Mouse (Mus musculus) lung, postnatal 0 days (tissue): ENCODE results near the gene Gm4871. TPM values are rescaled to one million over a fixed set of nuclear protein-coding genes. Genes with fewer than 3 reads are reported as not detected.
"Not testable (repeated sequence)": the region's sequence is repeated elsewhere in the genome, so short reads cannot be mapped to it uniquely, and the experiment has no call there.

Experiments
- ATAC-seq: fragments of 200-750 bp; cut with Nextera tagmentation; 2 replicates; pipeline ENCODE4 v1.8.0; 2017; ENCODE audit warnings: moderate library complexity
- DNase-seq: peaks from one replicate; pipeline ENCODE4 v3.0.0-alpha.2; 2016; ENCODE audit warnings: low spot score
- H3K27ac ChIP-seq: fragments of 300-500 bp; sonication (generic); 2 replicates; pipeline ENCODE4 v1.5.1; 2014; ENCODE audit warnings: antibody characterized with exemption, mild to moderate bottlenecking, low read length, mixed read lengths
- H3K27me3 ChIP-seq: fragments of 300-500 bp; sonication (generic); replicated peaks from 2 replicates; pipeline ENCODE4 v1.6.1; 2014; ENCODE audit warnings: low read length, mixed read lengths; ENCODE audit not compliant: insufficient read depth
- H3K36me3 ChIP-seq: fragments of 300-500 bp; sonication (generic); 2 replicates; pipeline ENCODE4 v1.6.1; 2014; ENCODE audit warnings: low read length, mixed read lengths; ENCODE audit not compliant: insufficient read depth
- H3K4me1 ChIP-seq: fragments of 300-500 bp; sonication (generic); 2 replicates; pipeline ENCODE4 v1.6.1; 2014; ENCODE audit warnings: antibody characterized with exemption, low read depth, low read length, mixed read lengths; ENCODE audit not compliant: insufficient read depth
- H3K4me2 ChIP-seq: fragments of 300-500 bp; sonication (generic); replicated peaks from 2 replicates; pipeline ENCODE4 v1.6.1; 2014; ENCODE audit warnings: low read depth, mild to moderate bottlenecking, low read length, moderate library complexity, mixed read lengths
- H3K4me3 ChIP-seq: fragments of 300-500 bp; sonication (generic); 2 replicates; pipeline ENCODE4 v1.5.1; 2014; ENCODE audit warnings: low read depth, low read length
- H3K9ac ChIP-seq: fragments of 300-500 bp; sonication (generic); replicated peaks from 2 replicates; pipeline ENCODE4 v1.6.1; 2014; ENCODE audit warnings: low read depth, mild to moderate bottlenecking
- H3K9me3 ChIP-seq: fragments of 300-500 bp; sonication (generic); 2 replicates; pipeline ENCODE4 v1.6.1; 2016; ENCODE audit warnings: low read length, mixed read lengths
- CTCF ChIP-seq: IDR thresholded peaks from 2 replicates; pipeline ENCODE4 v1.5.1; 2016; ENCODE audit warnings: antibody characterized with exemption, mild to moderate bottlenecking
- EP300 ChIP-seq: IDR thresholded peaks from 2 replicates; pipeline ENCODE4 v1.6.1; 2016; ENCODE audit warnings: antibody characterized with exemption, mild to moderate bottlenecking, control low read depth
- WGBS: fragments of 180-500 bp; shearing (Covaris S2); extraction: QIAGEN DNeasy Blood & Tissue Kit; methylation state at CpG from one replicate; pipeline ENCODE4 v1.1.7; 2014; 5-methylcytosine and 5-hydroxymethylcytosine counted together
- polyA plus RNA-seq: library from polyadenylated mRNA; unstranded; fragments of >200 nt; fragmentation: Nextera tagmentation; extraction: Ambion mirVana; gene quantifications from 2 replicates; pipeline ENCODE4 v1.2.1, GENCODE M21; 2015

Gm4871 gene
- polyA plus RNA-seq, 1 experiment from 2014 or later: not detected

DNA sequence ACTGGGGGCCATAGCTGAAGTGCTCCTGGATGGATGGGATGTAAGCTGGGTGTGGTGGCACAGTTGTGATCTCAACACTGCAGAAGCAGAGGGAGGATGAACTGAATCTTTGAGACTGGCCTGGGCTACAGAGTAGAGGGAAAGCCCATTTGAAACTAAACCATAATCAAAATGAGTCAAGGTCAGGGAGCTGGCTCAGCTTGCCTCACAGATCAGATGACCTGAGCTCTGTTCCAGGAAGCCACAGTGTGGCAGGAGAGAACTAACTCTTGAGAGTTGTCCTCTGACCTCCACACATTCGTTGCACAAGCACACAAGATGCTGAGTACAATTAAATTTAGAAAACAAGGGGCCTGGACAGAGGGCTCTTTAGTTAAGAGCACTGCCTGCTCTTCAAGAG, 12.3 kb downstream of the Gm4871 start:
- not testable (repeated sequence) for H3K4me3 ChIP-seq, DNase-seq, H3K4me2 ChIP-seq, H3K9ac ChIP-seq, H3K9me3 ChIP-seq, ATAC-seq, H3K4me1 ChIP-seq, H3K27me3 ChIP-seq, H3K27ac ChIP-seq, H3K36me3 ChIP-seq
- 0% methylated on average over 1 of the region's 1 CpGs for WGBS

DNA sequence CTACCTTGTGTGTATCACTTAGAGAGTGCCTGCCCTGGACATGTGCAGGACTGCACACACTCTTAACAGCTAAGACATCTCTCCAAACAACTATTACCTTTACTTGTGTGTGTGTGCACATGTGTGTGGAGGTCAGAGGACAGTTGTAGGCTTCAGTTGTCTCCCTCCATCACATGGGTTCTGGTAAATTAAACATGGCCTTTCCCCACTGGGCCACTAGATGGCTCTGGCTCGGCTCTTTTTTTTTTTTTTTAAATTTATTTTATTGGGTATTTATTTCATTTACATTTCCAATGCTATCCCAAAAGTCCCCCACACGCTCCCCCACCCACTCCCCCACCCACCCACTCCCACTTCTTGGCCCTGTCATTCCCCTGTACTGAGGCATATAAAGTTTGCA, 15.8 kb downstream of the Gm4871 start:
- H3K27me3 ChIP-seq, H3K27ac ChIP-seq, H3K4me3 ChIP-seq, H3K9ac ChIP-seq, H3K9me3 ChIP-seq, H3K4me2 ChIP-seq, H3K36me3 ChIP-seq, ATAC-seq, H3K4me1 ChIP-seq, DNase-seq: not testable (repeated sequence)
- 0 out of 2 replicates have a peak, but pooled peaks have one; percentile 6 for TF ChIP-seq CTCF
- WGBS: 6% methylated on average over 2 of the region's 2 CpGs

DNA sequence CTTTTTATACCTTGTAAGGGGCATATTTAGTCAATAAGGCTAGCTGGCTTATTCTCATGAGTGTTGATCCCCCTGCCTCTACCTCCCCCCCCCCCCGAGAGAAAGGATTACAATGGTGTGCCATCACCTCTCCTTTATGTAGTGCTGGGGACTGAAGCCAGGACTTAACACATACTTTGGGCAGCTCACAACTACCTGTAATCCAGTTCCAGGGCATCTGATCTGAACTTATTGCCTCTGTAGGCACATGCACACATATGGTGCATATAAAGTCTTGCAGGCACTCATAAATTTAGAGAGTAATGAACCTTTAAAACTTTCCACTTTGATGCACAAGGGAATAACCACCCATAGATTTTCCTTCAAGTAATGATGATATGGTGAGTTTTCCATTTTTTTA, 18.3 kb downstream of the Gm4871 start:
- no peak overlapping the region for H3K9ac ChIP-seq
- ATAC-seq (no peak), DNase-seq (no peak)
- H3K4me1 ChIP-seq: no peaks in the 10 kb centered on the region
- H3K4me2 ChIP-seq: no peak overlapping the region
- no peak overlapping the region for H3K27ac ChIP-seq
- H3K36me3 ChIP-seq: no peaks in the 10 kb centered on the region
- H3K9me3 ChIP-seq: no peaks in the 10 kb centered on the region
- 69% methylated on average over 1 of the region's 1 CpGs for WGBS
- no peak for TF ChIP-seq EP300
- no peak for TF ChIP-seq CTCF
- no peak overlapping the region for H3K4me3 ChIP-seq
- no peaks in the 10 kb centered on the region for H3K27me3 ChIP-seq

DNA sequence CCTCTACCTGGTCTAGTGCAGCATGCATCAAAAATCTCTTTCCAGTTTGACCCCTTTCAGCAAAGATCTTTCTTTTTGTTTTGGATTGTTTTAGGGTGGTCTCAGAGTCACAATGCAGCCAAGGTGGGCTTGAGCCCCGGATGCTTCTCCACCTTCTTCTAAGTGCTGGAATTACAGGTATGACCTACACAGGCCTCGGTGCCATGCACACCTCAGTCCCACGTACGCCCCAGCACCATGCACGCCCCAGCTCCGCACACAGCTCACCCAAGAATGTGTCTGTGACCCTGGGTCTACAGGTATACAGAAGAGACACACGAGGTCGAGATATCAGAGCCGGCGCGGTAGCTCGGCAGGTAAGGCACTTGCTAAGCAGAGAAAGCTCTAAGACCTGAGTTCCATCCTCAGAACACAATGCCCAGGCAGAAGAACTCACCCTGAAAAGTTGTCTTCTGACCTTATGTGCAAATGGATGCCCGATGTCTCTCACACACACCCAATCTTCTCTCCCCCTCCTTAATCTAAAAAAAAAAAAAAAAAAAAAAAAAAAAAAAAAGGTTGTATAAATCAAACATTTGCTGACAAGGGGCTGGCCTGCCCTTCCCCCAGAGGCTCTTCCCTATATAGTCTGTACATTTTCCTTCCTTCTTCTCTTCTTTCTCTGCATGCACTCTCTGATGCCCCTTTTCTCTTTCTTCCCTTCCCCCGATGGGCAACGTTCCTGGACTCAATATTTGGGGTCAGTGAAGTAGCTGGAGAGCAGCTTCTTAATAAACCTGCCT, 23.5 kb downstream of the Gm4871 start:
- Histone ChIP-seq H3K4me1 (no peaks in the 10 kb centered on the region), H3K4me2 (no peak overlapping the region), H3K27ac (no peak overlapping the region), H3K9ac (no peak overlapping the region), H3K9me3 (no peaks in the 10 kb centered on the region), H3K36me3 (no peaks in the 10 kb centered on the region), H3K27me3 (no peaks in the 10 kb centered on the region), H3K4me3 (no peak overlapping the region)
- WGBS: 87% methylated on average over 15 of the region's 15 CpGs
- ATAC-seq: no peak
- no peak for DNase-seq
- TF ChIP-seq EP300 (no peak), CTCF (no peak)

DNA sequence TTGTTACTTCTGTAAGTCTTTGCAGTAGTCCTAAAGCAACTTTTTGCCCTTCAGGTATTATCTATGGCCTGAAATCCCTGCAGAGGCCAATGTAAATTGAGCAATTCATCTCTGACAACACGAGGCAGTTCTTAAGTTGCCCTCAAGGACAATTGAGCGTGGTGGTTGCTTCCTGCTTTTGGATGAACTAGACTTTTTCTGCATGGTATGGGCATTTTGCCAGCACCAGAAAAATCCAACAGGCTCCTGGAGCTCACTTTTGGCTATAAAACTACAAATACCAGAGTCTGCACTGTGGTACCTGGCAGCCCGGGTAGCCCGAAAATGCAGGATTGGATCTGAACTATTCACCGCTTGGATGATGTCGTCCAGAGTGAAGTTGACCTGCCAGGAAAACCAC, 27.0 kb downstream of the Gm4871 start:
- Histone ChIP-seq H3K9me3 (no peaks in the 10 kb centered on the region), H3K4me1 (no peaks in the 10 kb centered on the region), H3K4me2 (no peak overlapping the region), H3K4me3 (no peak overlapping the region), H3K36me3 (no peaks in the 10 kb centered on the region), H3K9ac (no peak overlapping the region), H3K27me3 (no peaks in the 10 kb centered on the region), H3K27ac (no peak overlapping the region)
- TF ChIP-seq CTCF (peak; percentile 2; the same call in 1 of the 2 replicates), EP300 (no peak)
- ATAC-seq (no peak), DNase-seq (peak; percentile 13)
- 54% methylated on average over 6 of the region's 6 CpGs for WGBS

DNA sequence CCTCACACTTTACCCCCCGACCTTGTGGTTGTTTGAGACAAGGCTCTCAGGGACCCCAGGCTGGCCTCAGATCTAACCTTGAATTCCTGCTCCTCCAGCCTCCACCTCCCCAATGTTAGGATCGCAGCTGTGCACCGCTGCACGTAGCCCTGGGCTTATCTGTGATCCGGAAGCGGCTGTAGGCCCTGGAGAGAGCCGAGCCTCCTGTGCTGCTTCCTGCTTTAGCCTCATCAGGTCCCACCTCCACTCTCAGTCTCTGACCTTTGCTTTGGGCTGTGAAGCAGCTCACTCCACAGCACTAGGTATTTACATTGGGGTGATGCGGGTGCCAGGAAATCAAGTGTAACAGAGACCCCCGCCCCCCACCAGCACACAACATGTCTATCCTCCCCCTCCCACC, 28.1 kb downstream of the Gm4871 start:
- H3K9ac ChIP-seq: no peak overlapping the region
- H3K27me3 ChIP-seq: no peaks in the 10 kb centered on the region
- TF ChIP-seq CTCF: no peak
- TF ChIP-seq EP300: no peak
- ATAC-seq (no peak), DNase-seq (no peak)
- H3K4me3 ChIP-seq: no peak overlapping the region
- H3K4me1 ChIP-seq: no peaks in the 10 kb centered on the region
- no peaks in the 10 kb centered on the region for H3K9me3 ChIP-seq
- 53% methylated on average over 9 of the region's 9 CpGs for WGBS
- no peak overlapping the region for H3K4me2 ChIP-seq
- H3K27ac ChIP-seq: no peak overlapping the region
- no peaks in the 10 kb centered on the region for H3K36me3 ChIP-seq

DNA sequence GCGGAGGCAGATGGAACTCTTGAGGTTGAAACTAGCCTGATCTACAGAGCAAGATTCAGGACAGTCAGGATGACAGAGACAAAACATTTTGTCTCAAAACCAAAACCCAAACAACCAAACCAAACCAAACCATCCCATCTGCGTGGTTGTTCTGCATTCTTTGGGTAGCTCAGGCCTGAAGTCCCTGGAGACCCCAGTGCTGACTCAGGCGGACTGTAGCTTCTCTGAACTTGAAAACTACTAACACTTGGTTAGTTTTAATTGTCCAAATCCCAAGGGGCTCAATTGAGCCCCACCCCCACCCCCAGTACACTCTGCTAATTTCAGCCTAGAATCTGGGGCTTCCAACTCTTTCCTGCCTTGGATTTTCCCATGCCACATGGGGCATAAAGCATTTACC, 29.2 kb downstream of the Gm4871 start:
- no peak overlapping the region for H3K27ac ChIP-seq
- no peaks in the 10 kb centered on the region for H3K27me3 ChIP-seq
- TF ChIP-seq CTCF (no peak), EP300 (no peak)
- H3K4me3 ChIP-seq: no peak overlapping the region
- 80% methylated on average over 3 of the region's 3 CpGs for WGBS
- DNase-seq (no peak), ATAC-seq (no peak)
- H3K9ac ChIP-seq: no peak overlapping the region
- H3K4me2 ChIP-seq: no peak overlapping the region
- H3K36me3 ChIP-seq: no peaks in the 10 kb centered on the region
- H3K4me1 ChIP-seq: no peaks in the 10 kb centered on the region
- no peaks in the 10 kb centered on the region for H3K9me3 ChIP-seq
